Mouse (Mus musculus) embryo, embryonic 11 days (tissue): ENCODE data around the gene Zc3h8.

ENCODE experiments used
- DNase-seq: peaks from one replicate; pipeline ENCODE4 v3.0.0-alpha.2; 2015

Zc3h8 gene

GRCm38 (mm10) chr2:128890661-128891335 is 53.1 kb downstream of the Zc3h8 start:
- DNase-seq: no peak

- DNase-seq: no peak
Measured at GRCm38 (mm10) chr2:128887866-128888550, 55.9 kb downstream of the Zc3h8 start.

GRCm38 (mm10) chr2:128885225-128885811 is 58.6 kb downstream of the Zc3h8 start:
- no peak for DNase-seq

DNA sequence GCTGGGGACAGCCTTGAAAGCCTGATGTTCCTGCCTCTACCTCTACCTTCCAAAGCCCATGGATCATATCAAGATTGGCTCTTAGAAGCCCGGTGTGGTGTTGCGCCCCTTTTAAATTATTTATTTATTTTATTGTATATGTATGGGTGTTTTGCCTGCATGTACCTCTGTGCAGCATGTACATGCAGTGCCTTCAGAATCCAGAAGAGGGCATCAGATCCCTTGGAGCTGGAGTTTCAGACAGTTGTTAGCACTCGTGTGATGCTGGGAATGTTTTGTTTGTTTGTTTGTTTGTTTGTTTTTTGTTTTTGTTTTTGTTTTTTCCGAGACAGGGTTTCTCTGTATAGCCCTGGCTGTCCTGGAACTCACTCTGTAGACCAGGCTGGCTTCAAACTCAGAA is 62.6 kb downstream of the Zc3h8 start:
- no peak for DNase-seq
